Mouse (Mus musculus) adrenal gland, adult 8-10 months (tissue): ENCODE measurements around the gene Pilra. TPM values are rescaled to one million over a fixed set of nuclear protein-coding genes. Genes with fewer than 3 reads are reported as not detected.
"Not testable (repeated sequence)": the region's sequence is repeated elsewhere in the genome, so short reads cannot be mapped to it uniquely, and the experiment has no call there.

ENCODE experiments used
- DNase-seq: peaks from one replicate; pipeline ENCODE4 v3.0.0; 2022
- total RNA-seq, 4 experiments: library from RNA; stranded (reverse); gene quantifications; 2 replicates each; pipeline ENCODE4 v1.2.4; 2022

Gene Pilra
- 1 to 10 TPM; 1.8 to 5.8 (median 4.1) TPM for total RNA-seq

GRCm38 (mm10) chr5:137835966-137836520, at the start of gene Pilra:
Gene Pilra (minus strand): TSS chr5:137836281.
- not testable (repeated sequence) for DNase-seq

DNA sequence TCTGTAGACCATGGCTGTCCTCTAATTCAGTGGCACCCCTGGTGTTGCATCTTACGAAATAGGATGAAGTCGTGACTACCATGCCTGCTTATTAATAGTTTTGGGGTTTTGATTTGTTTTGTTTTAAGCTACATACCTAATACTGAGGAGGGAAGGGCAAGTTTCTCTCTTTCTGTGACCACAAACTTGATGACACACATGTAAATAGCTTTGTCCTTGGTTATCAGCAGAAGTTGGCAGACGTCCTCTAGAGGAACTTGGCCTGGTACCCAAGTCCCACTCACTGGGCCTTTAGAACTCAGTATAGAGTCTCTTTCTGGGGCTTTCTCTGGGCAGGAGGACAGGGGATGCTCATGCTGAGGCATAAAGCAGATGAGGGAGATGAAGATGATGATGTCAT, 47.3 kb upstream of the Pilra start:
- DNase-seq: peak; percentile 13

DNA sequence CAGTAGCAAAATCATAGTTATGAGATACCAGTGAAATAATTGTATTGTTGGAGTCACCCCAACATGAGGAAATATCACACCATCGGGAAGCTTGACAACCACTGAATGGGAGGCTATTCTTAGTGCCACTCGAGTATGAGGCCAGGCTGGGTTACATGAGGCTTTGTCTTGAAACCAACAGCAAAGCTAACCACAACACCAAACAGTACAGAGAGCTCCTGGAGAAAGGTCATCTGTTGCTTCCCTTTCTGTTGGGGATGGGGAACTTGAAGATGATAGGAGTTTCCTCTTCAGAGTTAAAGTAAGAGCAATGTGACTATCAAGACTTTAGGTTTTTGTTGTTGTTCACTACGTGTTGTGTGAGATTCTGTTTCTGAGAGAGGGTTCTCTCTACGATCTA, 46.8 kb upstream of the Pilra start:
- no peak for DNase-seq

- no peak for DNase-seq
Measured at GRCm38 (mm10) chr5:137877860-137878259, 41.8 kb upstream of the Pilra start.

- DNase-seq: no peak
Measured at GRCm38 (mm10) chr5:137875054-137875453, 39.0 kb upstream of the Pilra start.

GRCm38 (mm10) chr5:137872381-137872702, 36.3 kb upstream of the Pilra start:
- DNase-seq: not testable (repeated sequence)

DNA sequence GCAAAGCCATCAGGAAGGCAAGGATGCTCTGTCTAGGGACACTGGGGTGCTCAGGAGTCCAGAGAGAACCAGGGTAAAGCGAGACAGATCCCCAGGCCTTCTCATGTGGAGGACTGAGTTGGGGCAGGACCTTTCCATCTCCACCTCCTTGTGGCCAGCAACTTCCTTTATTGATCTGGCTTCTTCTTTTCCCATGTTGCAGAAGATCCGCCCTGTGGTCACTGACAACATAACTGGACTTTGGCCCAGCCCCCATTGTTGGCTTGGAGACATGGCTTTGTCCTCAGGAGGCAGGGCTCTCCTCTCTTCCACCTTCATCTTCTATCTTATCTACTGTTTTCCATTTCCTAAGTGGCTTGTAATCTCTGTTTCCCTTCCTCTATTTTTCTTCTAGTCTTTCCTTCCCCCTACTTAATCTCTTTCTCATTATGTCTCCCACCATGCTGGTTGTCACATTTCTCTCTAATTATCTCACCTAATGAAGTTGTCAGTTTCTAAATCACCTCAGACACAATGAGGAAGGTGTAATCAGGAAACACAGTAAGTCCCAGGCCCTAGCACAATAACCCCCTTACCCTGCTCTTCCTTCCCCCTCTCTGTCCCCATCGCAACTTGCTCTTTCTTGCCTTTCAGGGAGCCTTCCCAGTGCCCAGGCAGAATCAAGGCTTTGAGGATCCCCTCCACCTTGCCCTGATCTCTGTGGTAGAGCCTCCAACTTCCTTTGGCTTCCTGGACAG, 35.7 kb upstream of the Pilra start, which contains the start of gene Pilrb2:
Pilrb2 (minus strand) TSS at position 172 of the 737 bp plus-strand sequence.
- not testable (repeated sequence) for DNase-seq

DNA sequence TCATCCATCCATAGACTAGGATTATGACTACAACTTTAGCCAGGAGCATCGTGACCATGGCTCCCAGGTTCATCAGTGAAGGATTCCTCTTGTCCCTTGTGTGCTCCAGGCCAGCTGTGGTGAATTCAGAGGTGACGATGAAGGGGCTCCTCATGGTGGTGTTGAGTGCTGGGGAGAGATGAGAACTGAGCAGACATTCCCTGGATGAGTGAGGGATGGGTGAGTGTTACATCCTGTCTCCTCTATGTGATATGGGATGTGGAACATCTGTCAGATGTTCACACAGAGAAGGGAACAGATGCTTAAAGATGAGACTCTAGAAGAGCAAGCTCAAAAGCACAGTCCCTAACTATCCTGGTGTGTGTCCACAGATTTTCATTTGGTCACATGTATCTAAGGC, 32.5 kb upstream of the Pilra start:
- not testable (repeated sequence) for DNase-seq

- DNase-seq: not testable (repeated sequence)
Measured at GRCm38 (mm10) chr5:137864008-137864407, 27.9 kb upstream of the Pilra start.

GRCm38 (mm10) chr5:137857960-137858710, 22.1 kb upstream of the Pilra start, which contains the start of gene Pilrb1:
Gene Pilrb1 (minus strand): TSS chr5:137858106.
- not testable (repeated sequence) for DNase-seq

DNA sequence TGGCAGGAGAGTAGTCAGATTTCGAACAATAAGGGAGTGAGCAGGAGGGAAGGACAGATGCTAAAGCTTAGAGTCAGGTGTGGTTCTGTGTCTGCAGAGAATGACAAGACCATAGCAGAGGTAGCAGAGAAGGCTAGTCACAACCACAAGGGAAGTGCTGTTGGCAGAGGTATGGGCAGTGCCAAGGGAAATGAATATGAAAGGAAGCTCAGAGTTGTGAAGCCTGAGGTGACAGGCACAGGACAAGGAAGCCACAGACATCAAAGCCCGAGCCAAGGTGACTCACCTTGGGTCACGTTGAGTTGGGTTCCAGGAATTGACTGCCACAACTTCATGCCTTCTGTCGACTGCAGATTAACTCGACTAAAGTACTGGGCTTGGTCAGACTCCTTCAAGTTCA, 20.8 kb upstream of the Pilra start:
- DNase-seq: not testable (repeated sequence)

GRCm38 (mm10) chr5:137854907-137855306, 18.8 kb upstream of the Pilra start:
- DNase-seq: not testable (repeated sequence)

DNA sequence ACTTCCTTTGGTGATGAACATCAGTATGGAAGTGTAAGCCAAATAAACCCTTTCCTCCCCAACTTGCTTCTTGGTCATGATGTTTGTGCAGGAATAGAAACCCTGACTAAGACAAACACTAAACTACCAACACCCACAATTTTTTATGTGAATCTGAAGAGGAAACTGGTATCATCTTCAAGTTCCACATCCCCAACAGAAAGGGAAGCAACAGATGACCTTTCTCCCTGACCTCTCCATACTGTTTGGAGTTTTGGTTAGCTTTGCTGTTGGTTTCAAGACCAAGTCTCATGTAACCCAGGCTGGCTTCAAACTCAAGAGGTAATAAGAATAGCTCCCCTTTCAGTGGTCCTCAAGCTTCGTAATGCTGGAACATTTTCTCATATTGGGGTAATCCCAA, 14.2 kb upstream of the Pilra start:
- DNase-seq: not testable (repeated sequence)

DNA sequence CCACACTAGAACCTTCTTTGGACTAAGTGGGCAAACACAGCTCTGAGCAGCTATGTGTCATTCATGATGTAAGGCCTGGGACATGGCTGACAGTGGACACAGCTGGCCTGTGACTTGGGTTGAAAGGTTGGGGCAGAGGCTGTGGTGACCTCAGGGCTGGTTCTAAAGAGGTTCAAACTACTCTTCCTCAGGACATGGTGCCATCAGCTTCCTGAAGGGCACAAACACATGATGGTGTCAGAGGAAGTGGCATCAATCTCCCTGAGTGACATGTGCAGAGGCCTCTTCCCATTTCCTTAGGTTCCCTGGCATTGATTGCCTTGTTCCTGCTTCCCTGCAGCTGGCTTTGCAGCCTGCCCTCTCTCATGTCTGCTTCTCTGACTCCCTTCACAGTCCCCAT, 1.0 kb upstream of the Pilra start:
- DNase-seq: not testable (repeated sequence)

GRCm38 (mm10) chr5:137836611-137837010, 530 bp upstream of the Pilra start:
- DNase-seq: no peak

DNA sequence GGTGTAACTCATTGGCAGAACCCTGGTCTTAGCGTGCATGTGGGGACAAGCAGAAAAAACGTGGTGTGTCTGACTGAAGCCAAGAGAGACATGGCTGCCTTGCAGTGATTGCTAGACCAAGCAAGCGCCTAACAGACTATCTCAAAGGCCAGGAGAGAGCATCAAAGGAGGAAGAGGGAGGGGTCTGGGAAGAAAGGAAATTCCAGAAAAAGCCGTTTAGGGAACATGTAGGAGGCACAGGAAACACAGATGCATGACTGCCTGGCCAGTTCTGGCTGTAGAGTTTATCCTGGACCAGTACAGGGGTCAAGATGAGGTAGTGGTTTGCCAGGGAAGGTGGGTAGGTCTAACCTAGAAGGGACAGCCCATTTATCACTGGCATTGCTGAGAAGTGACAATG, 2.6 kb downstream of the Pilra start:
- no peak for DNase-seq

DNA sequence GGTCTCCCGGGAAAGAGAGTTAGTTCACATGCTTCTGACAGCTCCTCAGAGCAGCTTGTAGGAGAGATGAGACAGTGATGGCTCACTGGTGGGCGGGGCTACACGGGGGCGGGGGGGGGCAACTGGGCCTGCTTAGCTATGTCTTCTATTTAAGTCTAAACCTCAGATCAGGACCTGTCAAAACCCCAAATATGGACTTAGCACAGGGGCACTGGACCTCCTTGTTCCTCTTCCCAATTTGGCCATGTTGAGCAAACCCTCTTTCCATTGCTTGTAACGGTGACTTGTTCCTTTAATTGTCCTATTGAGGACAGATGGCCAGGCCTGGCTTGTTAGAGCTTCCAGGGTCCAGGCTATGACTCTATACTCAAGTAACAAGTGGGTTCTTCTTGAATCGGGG, 4.6 kb downstream of the Pilra start:
- DNase-seq: no peak

- no peak for DNase-seq
Measured at GRCm38 (mm10) chr5:137831106-137831505, 5.0 kb downstream of the Pilra start.

GRCm38 (mm10) chr5:137830238-137830637, 5.8 kb downstream of the Pilra start:
- DNase-seq: no peak

- no peak for DNase-seq
Measured at GRCm38 (mm10) chr5:137828694-137829093, 7.4 kb downstream of the Pilra start.

DNA sequence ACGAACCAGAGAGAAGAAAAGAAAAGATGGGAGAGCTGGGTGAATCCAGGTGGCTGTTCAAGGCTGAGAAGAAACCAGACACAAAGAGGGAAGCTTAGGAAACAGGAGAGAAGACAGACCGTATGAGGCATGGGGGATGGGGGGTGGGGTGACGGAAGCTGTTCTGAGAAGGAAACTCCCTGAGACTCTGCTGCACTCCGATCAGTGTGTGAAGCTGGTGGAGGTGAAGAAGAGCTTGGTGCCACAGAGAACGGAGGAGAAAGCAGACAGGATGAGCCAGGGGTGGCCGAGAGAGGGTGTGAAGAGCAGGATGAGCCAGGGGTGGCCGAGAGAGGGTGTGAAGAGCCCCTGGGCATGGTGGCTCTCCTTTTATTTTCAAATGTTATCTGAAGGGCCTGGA, 9.7 kb downstream of the Pilra start:
- DNase-seq: no peak

DNA sequence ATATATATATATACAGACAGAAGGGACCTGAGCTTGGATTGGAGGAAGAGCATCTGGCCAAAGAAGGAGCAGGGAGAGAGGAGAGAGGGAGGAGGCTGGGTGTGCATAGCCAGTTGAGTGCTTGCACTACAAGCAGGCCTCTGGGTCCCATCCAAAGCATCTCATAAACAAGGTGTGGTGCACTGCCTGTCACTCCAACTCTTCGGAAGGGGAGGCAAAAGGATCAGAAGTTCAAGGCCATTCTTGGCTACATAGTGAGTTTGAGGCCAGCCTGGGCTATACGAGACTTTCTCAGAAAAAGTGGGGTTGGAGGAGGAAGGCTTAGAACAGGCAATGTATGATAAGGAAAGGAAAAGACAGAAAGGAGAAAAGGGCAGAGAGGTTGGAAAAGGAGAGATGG, 10.1 kb downstream of the Pilra start:
- no peak for DNase-seq

DNA sequence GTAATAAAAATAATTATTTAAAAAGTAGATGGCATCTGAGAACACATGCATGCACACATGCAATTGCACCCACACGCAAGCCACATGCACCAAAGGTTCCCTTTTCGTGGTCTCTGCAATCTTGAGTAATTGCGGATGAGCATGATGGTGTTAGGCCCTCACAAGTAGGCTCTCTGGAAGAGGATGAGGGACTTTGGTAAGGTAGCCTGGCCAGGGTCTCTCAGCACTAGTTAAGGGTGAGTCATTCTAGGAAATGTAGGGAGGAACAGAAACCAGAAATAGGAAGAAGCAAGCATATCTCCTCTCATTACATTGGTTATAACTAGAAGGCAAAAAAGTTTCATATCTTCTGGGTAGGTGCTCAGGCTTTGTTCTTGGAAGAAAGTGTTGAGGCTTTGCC, 11.1 kb downstream of the Pilra start:
- no peak for DNase-seq
